Mouse (Mus musculus): ENCODE data around the gene Aldh4a1. TPM values are rescaled to one million over a fixed set of nuclear protein-coding genes. Genes with fewer than 3 reads are reported as not detected.

The Aldh4a1 gene
- polyA plus RNA-seq (2012), result 26.5 and 38.9 TPM in 2 replicates

DNA sequence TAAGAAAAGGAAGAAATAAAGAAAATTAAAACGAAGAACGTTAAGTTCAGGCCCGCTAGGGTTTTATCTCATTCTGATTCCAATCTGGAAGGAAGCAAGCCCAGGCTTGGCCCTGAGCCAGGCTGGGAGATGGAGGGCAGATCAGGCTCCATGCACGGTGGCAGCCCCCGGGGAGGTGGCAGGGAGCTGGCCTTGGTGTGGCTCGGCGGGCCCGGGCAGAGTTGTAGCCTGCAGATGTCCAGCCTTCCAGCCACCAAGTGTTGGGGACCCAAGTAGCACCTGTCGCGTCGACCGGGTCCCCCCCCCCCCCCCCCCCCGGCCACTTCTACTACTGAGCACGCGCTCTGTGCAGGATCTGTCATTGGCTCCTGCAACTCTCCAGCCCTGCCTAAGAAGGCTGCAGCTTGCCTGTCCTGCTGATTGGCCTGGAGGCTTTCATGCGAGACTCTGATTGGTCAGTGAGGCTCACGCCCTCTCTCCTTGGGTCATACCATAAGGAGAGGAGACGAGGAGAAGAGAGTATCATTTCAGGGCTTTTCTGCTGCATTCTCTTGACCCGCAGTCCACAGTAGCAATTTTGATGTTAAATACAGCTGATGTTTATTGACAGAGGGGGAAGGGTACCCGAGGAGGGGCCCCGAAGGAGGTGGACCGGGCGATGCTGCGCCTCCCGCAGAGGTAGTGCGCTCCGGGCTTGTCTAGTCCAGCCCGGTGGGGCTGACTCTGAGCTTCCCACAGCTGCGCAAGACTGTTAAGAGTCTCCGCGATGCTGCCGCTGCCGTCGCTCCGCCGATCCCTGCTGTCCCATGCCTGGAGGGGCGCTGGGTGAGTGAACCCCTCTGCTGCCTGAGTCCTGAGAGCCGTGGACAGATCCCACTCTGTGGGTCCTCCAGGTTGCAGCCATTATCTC is at the start of gene Aldh4a1:
Aldh4a1 (plus strand) TSS at position 494 of the 910 bp plus-strand sequence.

GRCm38 (mm10) chr4:139602357-139603244 is 20.1 kb upstream of the Aldh4a1 start, which contains the start of gene Gm21969:
Gm21969 (plus strand) TSS chr4:139603186.

GRCm38 (mm10) chr4:139653238-139653637 is 30.6 kb downstream of the Aldh4a1 start, which contains the start of gene Tas1r2:
Tas1r2 (plus strand) TSS chr4:139653538.

Other genes starting within 250 kb of the Aldh4a1 start
- 1.9 and 3.4 TPM in 2 replicates for gene Iffo2, start 92.3 kb upstream of the Aldh4a1 start, polyA plus RNA-seq (2012)
- gene Gm21969, start 19.7 kb upstream of the Aldh4a1 start, polyA plus RNA-seq (2012), result not detected in 2 replicates
- gene Tas1r2, start 30.7 kb downstream of the Aldh4a1 start, polyA plus RNA-seq (2012), result 0.04 TPM in 2 replicates
- gene Pax7, start 210.7 kb downstream of the Aldh4a1 start, polyA plus RNA-seq (2012), result 0.01 TPM in 1 of 2 replicates, not detected in the other

Data from megakaryocyte-erythroid progenitor cell, adult 5 weeks (primary cell).